Mouse (Mus musculus) monocyte, adult 2 months (primary cell): Measurements from ENCODE around the gene Pik3ca.

Experiments
- DNase-seq, 2 experiments: peaks; one replicate each; pipeline ENCODE4 v3.0.0; 2022; ENCODE audit warnings: low spot score in 2 of 2, low read depth in 1 of 2

Gene Pik3ca

DNA sequence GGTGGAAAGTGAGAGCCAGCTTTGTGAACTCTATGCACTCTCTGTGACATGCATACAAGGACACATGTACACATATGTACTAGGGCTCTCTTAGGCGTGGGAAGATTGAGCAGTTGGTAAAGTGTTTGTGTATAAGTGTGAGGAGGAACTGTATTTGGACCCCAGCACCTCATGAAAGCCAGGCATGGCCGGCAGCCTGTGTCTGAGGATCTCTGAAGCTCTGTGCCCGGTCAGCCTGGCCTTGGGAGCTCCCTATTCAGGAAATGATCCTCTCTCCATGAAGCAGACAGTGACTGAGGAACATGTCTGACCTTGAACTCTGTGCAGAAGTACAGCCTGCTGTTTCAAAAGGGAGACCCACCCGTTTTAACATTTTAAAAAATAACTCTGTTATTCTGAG is 41.2 kb downstream of the Pik3ca start:
- no peak for DNase-seq

DNA sequence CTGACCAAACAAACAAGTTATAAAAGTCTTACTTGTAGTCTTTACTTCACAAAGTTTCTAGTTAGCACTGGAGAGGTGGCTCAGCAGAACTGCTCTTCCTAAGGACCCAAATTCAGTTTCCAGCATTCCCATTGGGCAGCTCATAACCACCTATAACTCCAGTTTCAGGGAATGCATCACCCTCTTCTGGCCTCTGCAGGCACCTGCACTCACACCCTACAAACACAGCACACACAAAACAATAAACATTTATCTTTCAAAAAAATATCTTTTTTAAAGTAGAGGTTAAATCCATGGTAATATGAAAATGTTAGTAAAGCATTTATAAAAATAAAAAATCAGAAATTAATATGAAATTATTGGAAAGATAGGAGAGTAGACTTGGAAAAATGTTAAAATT is 44.2 kb downstream of the Pik3ca start:
- no peak for DNase-seq

DNA sequence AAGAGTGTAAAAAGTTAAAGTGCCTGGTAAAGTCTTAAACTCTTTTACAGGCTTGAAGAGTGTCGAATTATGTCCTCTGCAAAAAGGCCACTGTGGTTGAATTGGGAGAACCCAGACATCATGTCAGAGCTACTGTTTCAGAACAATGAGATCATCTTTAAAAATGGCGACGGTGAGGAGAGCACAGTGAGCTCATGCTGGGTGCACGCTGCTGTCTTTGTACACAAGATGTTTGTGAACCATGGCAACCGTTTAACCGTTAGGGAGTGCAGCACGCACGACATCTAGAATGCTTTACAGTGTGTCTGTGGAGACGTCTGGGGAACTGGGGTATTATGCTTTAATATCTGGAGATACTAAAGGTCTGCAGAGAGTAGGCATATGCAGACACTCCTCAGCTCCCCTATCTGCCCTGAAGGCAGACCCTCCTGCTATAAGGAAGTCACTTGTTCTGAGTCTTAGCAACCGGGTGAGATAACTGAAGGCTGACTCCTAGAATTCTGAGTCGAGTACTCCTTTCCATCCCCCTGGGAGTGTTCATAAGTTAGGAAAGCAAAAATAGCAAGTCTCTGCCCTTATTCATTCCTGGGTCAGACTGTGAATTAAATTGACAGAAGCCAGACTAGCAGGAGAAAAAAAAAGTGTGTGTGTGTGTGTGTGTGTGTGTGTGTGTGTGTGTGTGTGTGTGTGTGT is 57.0 kb downstream of the Pik3ca start:
- DNase-seq: no peak

DNA sequence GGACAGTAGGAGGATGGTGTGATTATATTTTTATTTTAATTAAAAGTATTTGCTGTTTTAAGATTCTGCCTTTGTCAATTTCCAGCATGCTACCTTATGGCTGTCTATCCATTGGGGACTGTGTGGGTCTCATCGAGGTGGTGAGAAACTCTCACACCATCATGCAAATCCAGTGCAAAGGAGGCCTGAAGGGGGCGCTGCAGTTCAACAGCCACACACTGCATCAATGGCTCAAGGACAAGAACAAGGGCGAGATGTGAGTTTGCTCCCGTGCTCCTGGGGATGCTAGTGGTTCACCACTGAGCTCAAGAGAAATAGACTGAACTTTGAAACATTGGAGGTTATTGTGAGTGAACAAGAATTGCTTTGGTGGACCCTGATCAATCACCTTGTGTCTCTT is 62.3 kb downstream of the Pik3ca start:
- peak in 1 of 2 experiments; percentile 13 for DNase-seq

DNA sequence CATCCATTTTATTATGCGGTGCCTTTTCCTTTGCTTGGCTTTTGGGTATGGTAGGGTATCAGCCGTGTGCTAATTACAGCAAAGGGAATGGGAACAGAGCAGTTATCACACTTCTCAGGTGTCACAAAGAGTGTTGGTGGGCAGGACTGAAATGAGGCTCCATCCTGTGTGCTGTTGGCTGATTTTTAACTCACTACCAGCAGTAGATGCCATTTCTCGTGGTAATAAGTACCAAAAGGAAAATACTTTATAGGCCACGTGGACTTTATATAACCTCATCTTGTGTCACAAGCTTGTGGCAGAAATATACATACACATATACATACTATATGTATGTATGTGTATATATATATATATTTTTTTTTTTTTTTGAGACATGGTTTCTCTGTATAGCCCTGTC is 69.8 kb downstream of the Pik3ca start:
- no peak for DNase-seq

DNA sequence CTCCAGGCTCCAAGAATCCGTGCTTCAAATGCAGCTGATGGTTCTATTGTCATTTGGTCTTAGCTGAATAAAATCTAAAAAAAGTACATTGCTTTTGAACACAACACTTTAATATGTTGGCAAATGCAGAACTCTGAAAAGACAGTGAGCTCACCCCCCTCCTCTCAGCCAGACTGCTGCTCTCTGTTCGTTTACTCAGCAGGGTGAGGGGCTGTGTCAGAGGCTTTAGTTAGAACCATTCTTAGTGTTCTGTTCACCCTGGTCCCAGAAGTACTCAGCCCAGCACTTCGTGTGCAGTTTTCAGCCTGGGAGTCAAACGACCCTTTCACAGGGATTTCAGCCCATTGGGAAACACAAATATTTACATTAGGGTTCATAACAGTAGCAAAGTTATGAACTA is 70.9 kb downstream of the Pik3ca start:
- no peak for DNase-seq

DNA sequence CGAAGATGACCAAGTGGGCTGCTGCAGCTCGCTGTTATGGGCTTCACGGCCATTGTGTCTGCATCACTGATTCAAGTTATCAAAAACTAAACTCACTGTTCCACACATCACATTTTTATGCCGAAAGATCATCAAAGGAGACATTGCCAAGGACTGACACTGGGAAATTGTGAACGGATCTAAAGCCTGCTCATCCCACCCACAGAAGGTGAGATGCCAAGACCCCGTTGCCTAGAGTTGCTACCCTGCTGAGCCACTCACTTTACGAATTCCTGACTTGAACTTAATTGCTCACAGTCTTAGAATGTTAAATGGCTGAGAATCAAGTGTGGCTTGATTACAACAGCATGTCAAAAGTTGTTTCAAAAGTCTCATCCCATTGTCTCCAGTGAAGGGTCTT is 73.0 kb downstream of the Pik3ca start:
- no peak for DNase-seq

DNA sequence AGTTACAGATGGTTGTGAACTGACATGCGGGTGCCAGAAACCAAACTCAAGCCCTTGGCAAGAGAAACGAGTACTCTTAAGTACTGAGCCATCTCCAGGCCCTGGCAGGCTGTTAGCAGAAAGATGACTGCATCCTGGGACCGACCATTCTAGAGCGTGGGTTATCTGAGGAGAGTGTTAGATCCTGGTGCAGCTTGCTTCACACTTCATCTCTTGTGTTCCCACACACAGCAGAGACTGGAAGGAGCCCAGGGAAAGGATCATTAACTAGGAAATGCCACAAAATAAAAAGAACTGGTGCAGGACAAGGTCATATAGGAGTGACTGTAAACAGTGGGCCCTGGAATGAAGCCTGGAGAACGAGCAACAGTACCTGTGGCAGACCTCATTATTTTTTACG is 73.6 kb downstream of the Pik3ca start:
- no peak for DNase-seq

DNA sequence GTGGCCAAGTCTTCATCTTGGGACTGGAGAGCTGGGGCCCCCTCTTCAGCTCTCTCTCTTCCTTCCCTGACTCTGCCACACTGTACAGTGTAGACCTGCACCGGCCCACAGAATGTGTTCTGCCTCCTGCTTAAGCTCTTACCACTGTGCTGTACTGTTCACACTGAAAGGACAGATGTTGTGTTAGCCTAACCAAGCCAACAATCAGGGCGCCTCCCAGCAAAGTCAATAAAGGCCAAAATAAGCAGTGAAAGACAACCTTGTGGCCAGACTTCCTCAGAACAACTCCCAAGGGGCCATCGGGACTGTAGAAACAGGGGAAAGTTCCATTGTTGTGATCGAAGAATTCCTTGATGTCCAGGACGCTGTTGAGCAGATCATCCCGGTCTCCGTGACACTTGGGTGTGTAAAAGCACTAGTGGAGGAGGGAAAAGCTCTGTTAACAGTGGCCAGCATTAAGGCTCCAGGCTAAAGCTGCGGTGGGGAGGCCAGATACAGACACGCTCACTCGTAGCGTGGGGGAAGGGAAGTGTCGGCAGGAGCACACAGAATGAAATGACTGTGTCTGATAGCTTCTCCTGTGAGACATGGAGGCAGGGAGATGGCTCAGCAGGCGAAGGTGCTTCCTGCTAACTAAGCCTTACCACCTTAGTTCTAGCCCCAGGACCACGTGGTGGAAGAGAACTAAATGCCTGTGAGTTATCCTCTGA is 74.9 kb downstream of the Pik3ca start:
- no peak for DNase-seq

DNA sequence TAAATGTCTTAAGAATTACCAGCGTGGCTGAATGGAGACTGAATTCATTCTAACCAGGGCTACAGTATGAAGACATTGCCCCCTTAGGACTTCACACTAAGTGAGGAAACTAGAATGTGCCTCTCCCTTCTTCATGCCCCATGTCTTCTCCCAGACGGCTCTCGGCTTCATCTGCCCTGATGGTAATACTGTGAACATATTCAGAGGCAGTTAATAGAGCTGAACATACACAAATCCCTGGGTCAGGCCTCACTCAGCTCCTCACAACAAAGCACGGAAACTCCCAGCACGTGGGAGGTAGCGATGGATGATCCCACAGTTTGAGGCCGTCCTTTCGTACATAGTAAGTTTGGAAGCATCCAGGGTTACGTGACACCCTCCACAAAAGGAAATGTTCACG is 75.7 kb downstream of the Pik3ca start:
- no peak for DNase-seq

DNA sequence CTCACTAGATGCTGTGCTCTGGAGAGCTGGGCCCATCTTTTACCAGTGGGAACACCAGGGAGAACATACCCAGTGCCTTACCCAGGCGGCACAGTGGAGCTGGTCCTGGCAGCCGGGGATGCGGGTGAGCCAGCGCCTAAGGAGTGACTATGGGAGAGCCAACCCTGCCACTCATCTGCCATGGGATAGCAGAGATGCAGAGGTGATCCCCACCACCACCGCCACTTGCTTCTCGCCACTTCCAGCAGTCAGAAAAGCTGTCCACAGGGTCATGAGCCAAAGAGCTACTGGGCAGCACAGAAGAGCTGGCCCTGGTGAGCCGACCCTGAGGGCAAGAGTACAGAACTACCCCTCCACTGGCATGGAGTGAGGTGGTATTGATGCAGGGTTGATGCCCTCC is 82.5 kb downstream of the Pik3ca start:
- no peak for DNase-seq

DNA sequence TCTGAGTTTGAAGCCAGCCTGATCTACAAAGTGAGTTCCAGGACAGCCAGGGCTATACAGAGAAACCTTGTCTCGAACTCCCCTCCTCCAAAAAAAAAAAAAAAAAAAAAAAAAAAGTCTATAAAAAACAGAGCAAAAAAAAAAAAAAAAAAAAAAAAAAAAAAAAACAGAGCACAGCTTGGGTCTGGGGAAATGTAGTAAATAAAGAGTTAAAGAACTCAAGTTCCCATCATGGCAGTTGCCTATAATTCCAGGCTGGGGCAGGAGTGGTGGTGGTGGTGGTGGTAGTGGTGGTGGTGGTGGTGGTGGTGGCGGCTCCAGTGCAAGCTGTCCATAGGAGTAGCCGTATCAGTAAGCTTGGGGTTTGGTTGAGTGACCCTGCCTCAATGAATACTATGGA is 85.6 kb downstream of the Pik3ca start:
- no peak for DNase-seq

DNA sequence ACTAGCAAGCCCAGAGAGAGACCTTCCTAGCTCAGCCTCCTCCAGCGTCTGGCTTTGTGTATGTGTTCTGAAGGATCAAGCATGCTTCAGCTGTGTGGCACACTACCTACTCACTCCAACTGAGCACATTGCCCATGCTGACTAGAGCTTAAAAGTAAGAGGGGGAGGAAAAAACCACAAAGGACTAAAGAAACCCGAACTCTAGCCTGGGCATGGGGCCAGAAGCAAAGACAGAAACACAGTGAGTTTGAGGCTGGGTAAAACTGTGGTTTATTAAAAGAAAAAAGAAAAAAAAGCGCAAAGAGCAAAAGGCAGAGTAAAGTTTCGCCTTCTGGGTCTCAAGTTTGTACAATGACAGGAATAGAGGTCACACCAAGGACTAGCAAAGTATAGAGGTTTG is 89.1 kb downstream of the Pik3ca start:
- no peak for DNase-seq

DNA sequence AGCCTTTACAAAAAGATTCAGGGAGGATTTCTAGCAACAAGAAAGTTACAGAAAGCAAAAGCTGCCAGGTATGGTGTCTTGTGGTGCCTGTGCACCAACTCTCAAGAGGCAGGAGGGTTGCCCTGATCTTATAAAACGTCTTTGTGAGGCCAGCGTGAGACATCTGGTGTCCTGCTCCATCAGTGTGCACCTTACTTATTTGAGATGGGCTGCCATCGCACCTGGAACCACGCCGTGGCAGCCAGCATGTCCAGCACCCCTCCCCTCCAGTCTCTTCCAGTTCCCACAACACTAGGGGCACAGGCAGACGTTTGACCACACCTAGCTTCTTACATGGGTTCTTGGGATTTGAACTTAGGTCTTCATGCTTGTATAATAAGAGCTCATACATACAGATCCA is 90.7 kb downstream of the Pik3ca start:
- no peak for DNase-seq

DNA sequence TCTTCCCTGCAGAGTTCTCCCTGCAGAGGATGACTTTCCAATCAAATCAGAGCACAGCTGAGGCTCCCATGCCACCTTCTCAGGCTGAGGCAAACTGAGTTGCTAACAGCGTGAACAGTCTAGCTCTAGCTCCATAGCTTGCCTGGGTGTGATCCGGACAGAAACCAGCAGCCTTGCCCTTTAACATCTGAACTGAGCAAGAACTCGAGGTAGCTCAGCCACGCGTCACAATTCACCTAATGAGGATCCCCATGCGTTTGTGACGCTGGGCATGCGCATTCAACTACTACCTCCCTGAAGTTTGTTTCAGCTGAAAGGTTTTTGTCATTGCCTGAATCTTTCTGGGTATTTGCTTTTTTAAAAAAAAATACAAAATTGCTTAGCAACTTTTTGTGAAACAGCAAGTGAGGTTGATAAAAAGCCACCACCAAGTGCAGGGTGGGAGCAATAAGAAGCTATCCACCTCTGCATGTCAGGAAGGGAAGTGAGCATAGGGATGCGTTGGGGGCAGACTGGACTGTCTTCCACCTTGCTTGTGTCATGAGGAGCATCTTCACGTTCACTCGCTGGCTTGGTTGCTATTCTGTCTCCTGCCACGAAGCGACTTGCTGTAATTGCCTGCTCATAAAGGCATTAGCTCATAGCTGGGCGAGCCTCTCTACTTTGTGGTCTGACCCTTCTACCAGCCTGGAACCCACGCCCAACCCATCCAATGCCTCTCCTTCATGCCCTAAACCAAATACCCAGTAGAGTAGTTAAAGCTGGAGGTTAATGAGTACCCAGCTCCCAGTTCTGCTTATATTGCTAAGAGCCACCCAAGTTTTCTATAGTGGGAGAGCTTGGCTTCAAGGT is 92.8 kb downstream of the Pik3ca start:
- DNase-seq: no peak

DNA sequence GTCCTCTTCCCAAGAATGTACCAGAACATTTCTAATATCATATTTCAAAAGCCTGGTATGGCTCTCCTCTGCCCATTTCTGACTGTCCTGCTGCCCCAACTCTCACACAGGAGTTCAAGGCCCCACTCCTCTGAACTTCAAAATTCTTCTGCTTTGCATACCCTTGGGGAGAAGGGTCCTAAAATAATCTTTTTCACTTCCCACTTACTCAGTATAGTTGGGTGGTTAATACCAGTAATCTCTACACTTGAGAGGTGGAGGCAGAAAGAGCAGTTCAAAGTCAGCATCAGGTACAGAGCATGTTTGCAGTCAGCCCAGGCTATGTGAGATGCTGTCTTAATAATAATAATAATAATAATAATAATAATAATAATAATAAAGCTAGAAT is 93.5 kb downstream of the Pik3ca start:
- DNase-seq: no peak

DNA sequence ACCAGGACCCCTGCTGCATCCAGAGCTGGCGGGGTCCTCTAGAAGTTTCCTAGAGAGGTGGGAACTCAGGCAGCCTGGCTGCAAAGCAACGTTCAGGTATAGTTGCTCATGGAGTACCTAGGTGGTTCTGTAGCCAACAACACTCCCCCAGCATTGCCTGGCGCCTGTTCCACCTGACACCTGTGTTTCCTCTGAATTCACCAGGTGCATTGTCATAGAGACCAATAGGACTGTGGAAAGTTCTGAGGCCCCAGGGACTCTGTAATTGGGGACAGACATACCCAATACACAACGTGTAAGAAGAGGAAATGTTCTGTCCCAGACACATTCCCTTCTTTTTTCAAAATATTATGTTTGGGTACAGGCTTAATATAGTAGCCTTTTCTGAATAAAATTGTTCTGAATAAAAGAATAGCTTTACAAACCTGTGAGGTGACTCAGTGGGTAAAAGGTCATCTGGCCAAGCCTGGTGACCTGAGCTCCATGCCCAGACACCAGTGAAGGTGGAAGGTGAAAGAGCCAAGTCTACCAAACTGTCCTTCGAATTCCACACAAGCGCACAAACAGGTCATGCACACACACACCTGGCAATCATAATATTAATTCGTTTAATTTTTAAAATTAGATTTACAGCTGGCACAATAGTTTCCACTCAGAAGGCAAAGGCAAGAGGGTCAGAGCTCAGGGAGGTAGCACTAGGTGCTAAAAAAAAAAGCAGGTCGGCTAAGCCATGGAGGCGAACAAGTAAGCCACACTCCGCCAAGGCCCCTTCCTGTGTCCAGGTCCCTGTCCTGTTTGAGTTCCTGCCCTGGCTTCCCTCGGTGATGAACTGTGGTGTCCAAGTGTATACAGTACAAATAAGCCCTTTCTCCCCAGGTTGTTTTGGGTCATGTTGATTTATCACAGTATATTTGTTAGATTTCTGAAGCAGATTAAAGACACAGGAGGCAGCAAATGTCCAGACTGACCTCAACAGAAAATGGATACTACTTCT is 94.9 kb downstream of the Pik3ca start, which contains the start of gene Kcnmb3:
TSS of gene Kcnmb3 (minus strand) at position 135 of the 994 bp plus-strand sequence.
- DNase-seq: no peak

DNA sequence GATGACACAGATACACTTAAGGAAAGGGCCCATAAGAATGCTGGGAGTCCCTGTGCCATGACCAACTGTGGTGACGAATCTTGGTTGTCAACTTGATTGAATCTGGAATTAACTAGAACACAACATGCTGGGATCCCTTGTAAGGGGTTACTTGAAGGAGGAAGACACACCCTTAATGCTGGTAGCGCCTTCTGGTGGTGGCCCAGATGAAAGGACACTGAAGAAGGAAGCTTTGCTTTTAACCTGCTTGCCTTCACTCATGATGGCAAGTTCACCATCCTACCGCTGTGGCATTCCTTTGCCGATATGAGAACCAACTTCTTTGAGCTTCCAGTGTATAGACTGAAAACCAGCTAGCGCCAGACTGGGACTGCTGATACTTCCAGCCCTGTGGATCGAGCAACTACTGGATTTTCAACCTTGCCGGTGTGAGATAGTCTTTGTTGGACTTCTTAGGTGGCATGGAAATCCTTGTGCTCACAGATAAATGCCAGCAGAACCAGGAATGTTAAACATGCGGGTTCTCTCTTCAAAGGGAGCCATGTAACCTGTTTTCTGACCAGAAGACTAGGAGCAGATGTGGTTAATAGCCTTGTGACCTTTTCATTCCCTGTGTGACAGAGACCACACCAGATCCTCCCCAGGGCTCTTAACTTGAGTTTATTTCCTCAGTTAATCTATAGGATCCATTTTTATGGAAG is 97.1 kb downstream of the Pik3ca start:
- no peak for DNase-seq

DNA sequence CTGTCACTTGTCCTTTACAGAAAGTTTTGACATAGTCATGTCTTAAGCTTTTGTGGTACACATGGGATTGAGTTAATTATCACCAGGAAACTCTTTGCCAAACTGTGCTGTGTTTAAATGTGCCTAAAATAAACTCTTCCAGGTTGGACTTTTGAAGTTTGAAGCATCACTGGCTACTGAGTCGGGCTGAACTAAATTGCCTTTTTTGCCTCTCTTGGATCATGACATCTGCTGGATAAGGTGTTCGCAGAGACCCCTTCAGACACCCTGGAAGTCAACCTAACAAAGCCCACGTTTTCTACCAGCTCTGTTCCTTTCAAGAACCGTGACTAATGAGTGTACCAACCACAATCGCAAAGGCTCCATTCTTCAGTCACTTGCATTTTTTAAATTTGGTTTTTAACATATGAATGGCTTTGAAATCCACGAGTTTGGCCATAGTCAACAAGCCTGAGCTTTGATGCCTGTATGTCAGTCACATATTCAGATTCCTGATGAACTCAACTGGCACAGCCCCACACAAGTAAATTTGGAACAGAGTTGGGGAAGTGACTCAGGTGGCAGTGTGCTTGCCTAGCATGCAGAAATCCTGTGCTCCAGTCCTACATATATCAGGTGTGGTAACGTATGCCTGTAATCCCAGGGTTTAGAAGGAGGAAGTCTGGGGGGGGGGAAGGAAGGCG is 97.8 kb downstream of the Pik3ca start:
- no peak for DNase-seq
